Mouse (Mus musculus) intestine, embryonic 15.5 days (tissue): Measurements from ENCODE around the gene Gli1. TPM values are rescaled to one million over a fixed set of nuclear protein-coding genes. Genes with fewer than 3 reads are reported as not detected.

ENCODE experiments used
- ATAC-seq: fragments of 200-750 bp; cut with Nextera tagmentation; 2 replicates; pipeline ENCODE4 v1.8.0; 2017; ENCODE audit warnings: moderate TSS enrichment, moderate library complexity
- H3K27ac ChIP-seq: fragments of 300-500 bp; sonication (generic); 2 replicates; pipeline ENCODE4 v1.5.1; 2015; ENCODE audit warnings: mild to moderate bottlenecking, inconsistent platforms
- H3K27me3 ChIP-seq: fragments of 300-500 bp; sonication (generic); replicated peaks from 2 replicates; pipeline ENCODE4 v1.6.1; 2015; ENCODE audit warnings: inconsistent platforms
- H3K36me3 ChIP-seq: fragments of 300-500 bp; sonication (generic); 2 replicates; pipeline ENCODE4 v1.6.1; 2015; ENCODE audit warnings: inconsistent platforms
- H3K4me1 ChIP-seq: fragments of 300-500 bp; sonication (generic); replicated peaks from 2 replicates; pipeline ENCODE4 v1.6.1; 2015; ENCODE audit warnings: inconsistent platforms
- H3K4me2 ChIP-seq: fragments of 300-500 bp; sonication (generic); replicated peaks from 2 replicates; pipeline ENCODE4 v1.6.1; 2015; ENCODE audit warnings: mild to moderate bottlenecking, inconsistent platforms
- H3K4me3 ChIP-seq: fragments of 300-500 bp; sonication (generic); replicated peaks from 2 replicates; pipeline ENCODE4 v1.5.1; 2015; ENCODE audit warnings: inconsistent platforms
- H3K9ac ChIP-seq: fragments of 300-500 bp; sonication (generic); 2 replicates; pipeline ENCODE4 v1.6.1; 2015; ENCODE audit warnings: inconsistent platforms
- H3K9me3 ChIP-seq: fragments of 300-500 bp; sonication (generic); 2 replicates; pipeline ENCODE4 v1.6.1; 2016; ENCODE audit warnings: inconsistent platforms
- WGBS: fragments of 180-500 bp; shearing (Covaris S2); methylation state at CpG from one replicate; pipeline ENCODE4 v1.1.7; 2015; 5-methylcytosine and 5-hydroxymethylcytosine counted together
- polyA plus RNA-seq: library from polyadenylated mRNA; unstranded; fragments of >200 nt; fragmentation: Nextera tagmentation; extraction: Ambion mirVana; gene quantifications from 2 replicates; pipeline ENCODE4 v1.2.1, GENCODE M21; 2015

Gli1 gene
- polyA plus RNA-seq, 1 experiment from 2014 or later: 7.5 TPM

DNA sequence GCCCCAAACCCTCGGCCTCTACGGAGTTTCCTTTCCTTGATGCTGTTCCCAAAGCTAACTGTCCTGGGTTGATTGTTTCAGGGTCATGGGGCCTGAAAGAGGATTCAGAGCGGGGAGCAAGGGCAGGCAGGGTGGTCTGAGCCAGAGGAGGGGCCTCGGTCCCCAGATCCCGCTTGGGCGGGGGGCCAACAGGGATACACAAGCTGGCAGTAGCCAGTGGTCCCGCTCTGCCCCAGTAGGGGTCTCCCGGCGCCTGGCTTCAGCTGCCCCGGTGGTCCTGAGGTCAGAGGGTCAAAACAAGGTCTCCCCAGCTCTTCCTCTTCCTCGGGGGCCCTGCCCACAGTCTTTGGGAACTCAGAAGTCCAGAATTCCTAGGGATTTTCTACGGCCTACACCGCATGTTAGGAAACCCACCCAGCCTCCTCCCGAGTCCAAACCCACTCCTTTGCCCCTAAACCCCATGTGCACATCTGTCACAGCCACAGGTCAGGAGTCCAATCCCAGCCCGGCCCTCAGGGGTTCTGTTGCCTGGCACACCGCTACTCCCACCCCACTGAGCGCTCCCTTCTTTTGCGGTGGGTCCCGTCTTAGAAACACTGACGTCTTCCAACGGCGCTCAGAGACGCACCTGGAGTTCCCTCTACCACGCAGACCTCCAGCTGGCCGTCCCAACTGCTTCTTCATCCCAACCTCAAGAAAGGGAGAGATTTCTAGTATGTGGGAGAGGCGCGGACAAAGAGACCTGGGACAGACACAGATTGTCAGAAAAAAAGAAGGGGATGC, 1.0 kb downstream of the Gli1 start:
- no peak for ATAC-seq
- Histone ChIP-seq H3K4me2 (peak overlapping the region; percentile 82), H3K27me3 (peaks cover 10% of the 10 kb centered on the region), H3K27ac (peak overlapping the region; percentile 81), H3K36me3 (no peaks in the 10 kb centered on the region), H3K9me3 (no peaks in the 10 kb centered on the region), H3K4me3 (peak overlapping the region; percentile 49), H3K9ac (peak overlapping the region; percentile 43), H3K4me1 (peaks cover 17% of the 10 kb centered on the region)
- 2% methylated on average over 27 of the region's 27 CpGs for WGBS

DNA sequence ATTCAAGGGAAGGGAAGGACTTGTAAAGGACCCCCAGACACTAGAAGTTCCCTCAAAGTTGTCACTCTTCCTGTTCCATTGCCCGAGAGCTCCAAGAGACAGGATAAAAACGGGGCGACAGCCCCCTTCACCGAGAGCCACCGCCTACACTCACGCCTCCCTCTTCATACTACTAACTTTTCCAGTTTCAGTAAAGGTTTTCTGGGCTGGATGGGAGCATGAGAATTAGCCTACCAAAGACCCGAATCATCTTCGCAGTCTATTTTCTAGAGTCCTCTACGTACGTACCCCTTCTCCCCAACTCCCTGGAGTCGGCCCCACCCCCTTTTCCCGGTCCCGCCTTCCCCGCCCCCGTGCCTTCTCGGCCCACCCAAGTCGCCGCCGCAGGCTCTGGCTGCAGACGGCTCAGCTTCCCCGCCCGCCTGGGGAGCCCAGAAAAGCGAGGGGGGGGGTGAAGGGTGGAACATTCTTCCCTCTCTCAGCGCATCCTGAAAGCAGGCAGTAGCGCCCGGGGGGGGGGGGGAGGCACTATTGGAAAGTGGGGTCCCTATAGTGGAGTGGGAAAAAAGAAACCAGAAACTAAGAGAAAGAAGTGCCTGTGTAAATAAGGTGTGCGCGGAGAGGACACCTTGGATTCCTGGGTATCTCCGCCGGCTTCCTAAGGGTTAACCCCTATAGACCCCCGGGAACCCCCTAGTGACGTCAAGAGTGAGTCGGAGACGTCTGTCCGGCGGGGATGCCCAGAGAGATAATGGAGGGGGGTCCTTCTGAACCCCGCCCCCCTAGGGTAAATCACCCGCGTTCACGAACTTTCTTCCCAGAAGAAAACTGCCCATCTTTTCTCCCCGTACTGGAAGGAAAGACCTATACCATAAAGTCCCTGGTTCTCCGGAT, 1.8 kb downstream of the Gli1 start:
- H3K27me3 ChIP-seq: peaks cover 10% of the 10 kb centered on the region
- peak overlapping the region; percentile 49 for H3K4me3 ChIP-seq
- peak overlapping the region; percentile 89 for H3K27ac ChIP-seq
- H3K9ac ChIP-seq: peak overlapping the region; percentile 43
- under 1% methylated on average over 41 of the region's 42 CpGs for WGBS
- H3K4me2 ChIP-seq: peak overlapping the region; percentile 82
- ATAC-seq: peak; percentile 64
- no peaks in the 10 kb centered on the region for H3K36me3 ChIP-seq
- peaks cover 17% of the 10 kb centered on the region for H3K4me1 ChIP-seq
- H3K9me3 ChIP-seq: no peaks in the 10 kb centered on the region

DNA sequence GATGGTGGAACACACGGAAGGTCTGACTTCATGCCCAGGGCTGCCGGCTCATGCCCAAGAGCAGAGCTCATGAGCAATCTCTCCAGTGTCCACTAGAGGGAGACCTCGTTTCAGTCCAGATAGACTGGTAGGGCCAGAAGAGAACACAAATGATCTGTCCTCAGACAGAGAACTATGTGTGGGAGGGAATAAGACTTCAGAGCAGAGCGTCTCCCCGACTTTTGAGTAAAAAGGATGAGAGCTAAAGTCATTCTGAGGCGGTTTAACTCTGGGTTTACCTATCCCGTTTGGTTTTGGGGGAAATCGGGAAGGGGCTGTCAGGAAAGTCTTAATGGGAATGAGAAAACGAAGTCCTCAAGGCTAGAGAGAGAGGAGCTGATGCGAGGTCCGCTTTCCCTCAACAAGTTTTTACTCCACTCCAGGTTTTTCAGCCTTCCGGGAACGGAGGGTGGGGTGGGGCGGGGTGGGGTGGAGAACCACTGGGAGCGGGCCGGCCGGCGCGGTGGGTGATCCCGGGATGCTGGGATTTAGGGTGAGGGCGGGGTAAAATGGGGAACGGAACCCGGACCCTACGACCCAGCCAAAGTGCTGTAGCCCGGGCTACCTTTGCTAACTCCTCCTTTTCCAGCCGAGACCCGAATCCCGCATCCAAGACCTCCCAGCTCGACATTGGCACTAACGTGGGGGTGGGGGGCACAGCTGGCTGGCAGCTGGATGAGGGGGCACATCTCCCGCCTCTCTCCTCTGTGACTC, 2.7 kb downstream of the Gli1 start:
- Histone ChIP-seq H3K27me3 (peaks cover 10% of the 10 kb centered on the region), H3K36me3 (no peaks in the 10 kb centered on the region), H3K27ac (peak overlapping the region; percentile 89), H3K4me3 (peak overlapping the region; percentile 49), H3K9ac (peak overlapping the region; percentile 43), H3K9me3 (no peaks in the 10 kb centered on the region), H3K4me1 (peaks cover 17% of the 10 kb centered on the region), H3K4me2 (peak overlapping the region; percentile 82)
- under 1% methylated on average over 31 of the region's 31 CpGs for WGBS
- peak; percentile 80 for ATAC-seq

DNA sequence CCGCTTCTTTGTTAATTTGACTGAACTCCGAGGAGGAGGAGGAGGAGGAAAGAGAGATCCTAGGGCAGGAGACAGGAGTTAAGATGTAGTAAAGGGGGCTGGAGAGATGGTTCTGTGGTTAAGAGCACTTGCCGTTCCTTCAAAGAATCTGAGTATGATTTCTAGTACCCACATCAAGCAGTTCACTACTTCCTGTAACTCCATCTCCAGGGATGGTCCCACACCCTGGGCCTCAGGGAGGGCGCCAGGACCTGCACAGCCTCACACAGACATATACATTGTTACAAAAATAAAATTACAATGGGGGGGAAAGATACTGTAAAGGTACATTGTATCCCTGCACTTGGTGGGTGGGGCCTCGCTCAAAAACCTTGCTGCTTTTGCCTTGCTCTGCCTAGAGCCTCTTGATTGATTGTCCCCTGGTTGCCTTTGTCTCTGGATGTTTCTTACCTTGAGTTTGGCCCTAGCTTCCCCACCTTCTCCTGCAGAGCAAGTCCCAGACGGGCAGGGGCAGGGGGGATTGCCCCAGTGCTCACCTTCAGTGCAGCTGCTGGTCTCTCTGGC, 4.2 kb downstream of the Gli1 start:
- WGBS: 87% methylated on average over 6 of the region's 6 CpGs
- H3K9me3 ChIP-seq: no peaks in the 10 kb centered on the region
- H3K4me1 ChIP-seq: peaks cover 17% of the 10 kb centered on the region
- no peak overlapping the region for H3K9ac ChIP-seq
- H3K36me3 ChIP-seq: 0 out of 2 replicates have a peak, but pooled peaks cover 4% of the 10 kb centered on the region
- no peak for ATAC-seq
- no peak overlapping the region for H3K4me3 ChIP-seq
- H3K4me2 ChIP-seq: no peak overlapping the region
- no peak overlapping the region for H3K27ac ChIP-seq
- peaks cover 10% of the 10 kb centered on the region for H3K27me3 ChIP-seq

DNA sequence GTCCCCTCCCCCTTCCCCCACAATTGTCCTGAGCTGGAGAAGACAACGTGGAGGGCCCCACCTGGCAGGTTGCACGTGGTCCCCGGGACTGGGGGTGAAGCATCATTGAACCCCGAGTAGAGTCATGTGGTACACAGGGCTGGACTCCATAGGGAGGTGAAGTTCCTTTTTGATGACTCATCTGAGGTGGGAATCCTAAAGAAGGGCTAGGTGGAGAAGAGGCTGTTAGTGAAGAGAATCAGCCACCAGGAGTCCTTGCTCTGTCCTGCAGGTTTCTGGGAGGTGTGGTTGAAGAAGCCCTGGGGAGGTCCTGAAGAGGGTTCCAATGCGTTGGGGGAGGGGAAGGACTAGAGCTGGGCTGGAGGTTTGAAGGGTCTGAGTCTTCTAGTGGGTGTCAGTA, 4.8 kb downstream of the Gli1 start:
- 50% methylated on average over 5 of the region's 5 CpGs for WGBS

DNA sequence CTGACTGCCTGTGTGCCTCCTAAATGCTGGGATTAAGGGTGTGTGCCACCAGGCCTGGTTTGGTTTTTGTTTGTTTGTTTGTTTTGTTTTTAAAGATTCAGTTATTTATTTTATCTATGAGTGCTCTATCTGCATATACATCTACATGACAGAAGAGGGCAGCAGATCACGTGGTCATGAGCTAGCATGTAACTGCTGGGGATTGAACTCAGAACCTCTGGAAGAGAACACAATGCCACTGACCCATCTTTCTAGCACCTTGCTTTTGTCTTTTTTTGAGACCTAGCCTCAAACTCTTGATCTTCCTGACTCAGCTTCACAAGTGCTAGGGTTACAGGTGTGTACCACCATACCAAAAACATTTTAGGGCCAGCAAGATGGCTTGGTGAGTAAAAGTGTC, 6.5 kb downstream of the Gli1 start:
- 0 out of 2 replicates have a peak, but pooled peaks cover 2% of the 10 kb centered on the region for H3K27me3 ChIP-seq
- no peak overlapping the region for H3K27ac ChIP-seq
- peaks cover 8% of the 10 kb centered on the region; the same call in 1 of the 2 replicates for H3K4me1 ChIP-seq
- no peak overlapping the region for H3K4me3 ChIP-seq
- WGBS: 56% methylated on average over 1 of the region's 1 CpGs
- ATAC-seq: no peak
- H3K36me3 ChIP-seq: 0 out of 2 replicates have a peak, but pooled peaks cover 4% of the 10 kb centered on the region
- H3K4me2 ChIP-seq: no peak overlapping the region
- no peaks in the 10 kb centered on the region for H3K9me3 ChIP-seq
- H3K9ac ChIP-seq: no peak overlapping the region

More for the DNA sequence above, 4.8 kb downstream of the Gli1 start:
- H3K27me3 ChIP-seq: peaks cover 10% of the 10 kb centered on the region
- H3K4me1 ChIP-seq: peaks cover 14% of the 10 kb centered on the region
- H3K36me3 ChIP-seq: 0 out of 2 replicates have a peak, but pooled peaks cover 4% of the 10 kb centered on the region
- no peak overlapping the region for H3K4me3 ChIP-seq
- H3K27ac ChIP-seq: no peak overlapping the region
- H3K4me2 ChIP-seq: no peak overlapping the region
- ATAC-seq: no peak
- no peaks in the 10 kb centered on the region for H3K9me3 ChIP-seq
- H3K9ac ChIP-seq: no peak overlapping the region

DNA sequence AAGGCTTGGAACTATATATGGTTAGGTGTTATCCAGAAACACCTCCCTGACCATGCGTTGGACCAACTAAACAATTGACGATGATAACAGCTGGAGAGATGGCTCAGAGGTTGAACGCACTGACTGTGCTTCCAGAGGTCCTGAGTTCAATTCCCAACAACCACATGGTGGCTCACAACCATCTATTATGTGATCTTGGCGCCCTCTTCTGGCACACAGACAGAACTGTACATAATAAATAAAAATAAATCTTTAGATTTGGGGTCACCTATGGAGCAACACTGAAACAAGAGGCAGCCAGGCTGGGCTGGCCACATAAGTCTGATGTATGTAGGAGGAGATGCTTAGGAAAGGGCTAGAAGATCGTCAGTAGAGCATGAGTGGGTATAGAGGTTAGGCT, 8.6 kb downstream of the Gli1 start:
- WGBS: 65% methylated on average over 5 of the region's 5 CpGs
- ATAC-seq: no peak

DNA sequence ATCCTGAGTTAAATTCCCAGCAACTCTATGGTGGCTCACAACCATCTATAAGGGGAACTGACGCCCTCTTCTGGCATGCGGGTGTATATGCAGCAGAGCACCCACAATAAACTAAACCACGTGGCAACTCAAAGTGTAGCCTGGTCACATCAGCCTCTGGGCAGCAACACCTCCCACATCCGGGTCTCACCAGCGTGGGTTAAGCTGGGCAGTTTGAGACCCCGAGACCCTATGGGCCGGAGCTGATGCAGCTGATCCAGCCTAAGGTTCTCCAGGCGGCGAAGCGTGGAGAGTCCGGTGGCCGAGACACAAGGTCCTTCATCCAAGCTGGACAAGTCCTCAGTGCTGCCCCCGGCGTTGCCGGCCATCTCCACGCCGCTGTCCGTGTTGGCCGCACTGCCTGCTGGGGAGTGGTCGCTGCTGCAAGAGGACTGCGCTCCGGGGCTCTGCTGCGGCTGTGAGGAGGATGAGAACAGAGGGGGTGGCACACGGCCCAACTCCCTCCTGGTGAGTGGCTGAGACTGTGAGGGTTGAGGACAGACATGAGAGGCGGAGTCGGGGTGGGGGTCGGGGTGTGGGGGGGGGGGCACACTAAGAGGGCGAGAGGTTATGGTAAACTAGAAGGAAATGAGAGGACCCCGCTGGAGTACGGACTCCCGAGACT, 9.4 kb downstream of the Gli1 start:
- 0 out of 2 replicates have a peak, but pooled peaks have one; percentile 29 for ATAC-seq
- no peaks in the 10 kb centered on the region for H3K4me1 ChIP-seq
- 48% methylated on average over 31 of the region's 31 CpGs for WGBS
- H3K9me3 ChIP-seq: no peaks in the 10 kb centered on the region
- H3K27ac ChIP-seq: no peak overlapping the region
- no peak overlapping the region for H3K4me3 ChIP-seq
- H3K27me3 ChIP-seq: peaks cover 25% of the 10 kb centered on the region
- H3K36me3 ChIP-seq: peaks cover 4% of the 10 kb centered on the region; the same call in 1 of the 2 replicates
- H3K9ac ChIP-seq: no peak overlapping the region
- peak overlapping the region; percentile 40 for H3K4me2 ChIP-seq

More for the DNA sequence above, 8.6 kb downstream of the Gli1 start:
- Histone ChIP-seq H3K27me3 (peaks cover 18% of the 10 kb centered on the region), H3K4me1 (no peaks in the 10 kb centered on the region), H3K9me3 (no peaks in the 10 kb centered on the region), H3K27ac (no peak overlapping the region), H3K4me3 (no peak overlapping the region), H3K4me2 (no peak overlapping the region), H3K9ac (no peak overlapping the region), H3K36me3 (peaks cover 4% of the 10 kb centered on the region; the same call in 1 of the 2 replicates)

DNA sequence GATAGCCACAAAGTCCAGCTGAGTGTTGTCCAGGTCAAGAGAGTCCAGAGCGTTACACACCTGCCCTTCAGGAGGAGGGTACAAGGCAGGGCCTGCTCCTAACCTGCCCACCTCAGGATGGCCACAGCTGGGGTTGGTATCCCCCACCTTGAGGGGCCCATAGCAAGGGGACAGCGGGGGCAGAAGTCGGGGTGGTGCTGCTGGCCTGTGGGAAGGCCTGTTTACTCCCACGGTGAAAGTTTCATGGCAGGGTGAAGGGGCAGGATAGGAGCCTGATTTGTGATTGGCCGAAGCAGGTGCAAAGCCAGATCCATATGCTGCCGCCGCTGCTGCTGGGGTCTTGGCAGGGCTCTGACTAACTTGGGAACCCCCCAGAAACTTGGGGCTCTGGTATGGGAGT, 11.6 kb downstream of the Gli1 start:
- peaks cover 16% of the 10 kb centered on the region for H3K4me1 ChIP-seq

DNA sequence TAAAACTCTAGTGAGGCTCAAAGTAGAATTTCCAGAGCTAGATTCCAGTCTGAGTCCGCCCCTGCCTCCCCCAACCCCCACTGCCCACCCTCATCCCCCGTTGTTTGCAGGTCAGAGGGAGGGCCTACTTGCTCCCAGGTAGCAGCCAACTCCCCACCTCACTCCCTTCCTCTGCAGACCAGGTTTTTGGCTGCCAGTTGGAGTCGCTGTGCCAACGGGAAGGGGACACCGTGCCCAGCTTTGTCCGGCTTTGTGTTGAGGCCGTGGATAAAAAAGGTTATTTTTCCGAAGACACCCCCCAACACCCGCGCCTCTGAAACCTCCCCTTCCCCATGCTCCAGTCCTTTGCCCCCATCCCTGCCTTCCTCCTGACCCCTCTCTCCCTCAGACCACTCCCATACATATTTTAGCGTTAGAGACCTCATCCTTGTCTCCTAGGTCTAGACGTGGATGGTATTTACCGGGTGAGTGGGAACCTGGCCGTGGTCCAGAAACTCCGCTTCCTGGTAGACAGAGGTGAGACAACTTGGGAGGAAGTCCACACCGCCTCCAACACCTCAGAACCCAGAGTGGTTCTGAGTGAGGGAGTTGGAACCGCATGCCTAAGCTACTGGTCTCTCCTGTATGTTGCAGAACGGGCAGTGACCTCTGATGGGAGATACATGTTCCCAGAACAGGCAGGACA, 14.2 kb downstream of the Gli1 start:
- Histone ChIP-seq H3K9me3 (no peaks in the 10 kb centered on the region), H3K4me1 (peaks cover 17% of the 10 kb centered on the region), H3K4me3 (no peak overlapping the region), H3K27ac (no peak overlapping the region), H3K4me2 (no peak overlapping the region), H3K27me3 (peaks cover 39% of the 10 kb centered on the region), H3K36me3 (no peaks in the 10 kb centered on the region; the same call in 1 of the 2 replicates), H3K9ac (no peak overlapping the region)
- WGBS: 54% methylated on average over 18 of the region's 18 CpGs
- no peak for ATAC-seq

More for the DNA sequence above, 11.6 kb downstream of the Gli1 start:
- no peak overlapping the region for H3K9ac ChIP-seq
- no peak for ATAC-seq
- no peak overlapping the region for H3K27ac ChIP-seq
- no peak overlapping the region for H3K4me3 ChIP-seq
- peaks cover 4% of the 10 kb centered on the region; the same call in 1 of the 2 replicates for H3K36me3 ChIP-seq
- no peak overlapping the region for H3K4me2 ChIP-seq
- H3K27me3 ChIP-seq: peaks cover 39% of the 10 kb centered on the region
- WGBS: 77% methylated on average over 7 of the region's 7 CpGs
- no peaks in the 10 kb centered on the region for H3K9me3 ChIP-seq
